Mouse (Mus musculus) stomach, adult 2 months (tissue): ENCODE results near the gene Gm4141. TPM values are rescaled to one million over a fixed set of nuclear protein-coding genes. Genes with fewer than 3 reads are reported as not detected.

Source experiments
- polyA plus RNA-seq: library from polyadenylated mRNA; depleted of rRNA; stranded (reverse); fragments of >200 nt; gene quantifications from 2 replicates; pipeline ENCODE4 v1.2.3, GENCODE M21; 2012; rRNA removed

Gm4141 gene
- not detected in 2 replicates for polyA plus RNA-seq

DNA sequence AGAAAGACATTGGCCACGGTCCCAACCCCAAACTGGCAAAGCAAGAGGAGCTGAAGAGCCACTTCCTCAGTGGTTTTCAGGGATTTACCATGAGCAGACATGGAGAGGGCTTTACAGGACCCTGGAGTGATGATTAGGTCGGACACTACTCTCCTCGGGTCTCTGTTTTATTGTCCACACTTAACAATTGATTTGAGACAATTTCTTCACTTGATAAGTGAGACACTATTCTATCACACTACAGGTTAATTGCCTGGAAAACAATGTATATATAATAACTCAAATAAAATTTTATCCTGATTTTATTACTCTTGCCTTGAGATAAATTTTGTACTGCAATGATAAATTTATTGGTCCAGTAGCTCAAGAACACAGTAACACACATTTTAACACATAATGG is at the start of gene Gm4141:
Gm4141 (minus strand) TSS at position 101 of the 400 bp plus-strand sequence.

GRCm38 (mm10) chr7:20598921-20599320 is 22.9 kb upstream of the Gm4141 start, which contains the start of gene Gm4513:
Gene Gm4513 (minus strand): TSS chr7:20599021.

DNA sequence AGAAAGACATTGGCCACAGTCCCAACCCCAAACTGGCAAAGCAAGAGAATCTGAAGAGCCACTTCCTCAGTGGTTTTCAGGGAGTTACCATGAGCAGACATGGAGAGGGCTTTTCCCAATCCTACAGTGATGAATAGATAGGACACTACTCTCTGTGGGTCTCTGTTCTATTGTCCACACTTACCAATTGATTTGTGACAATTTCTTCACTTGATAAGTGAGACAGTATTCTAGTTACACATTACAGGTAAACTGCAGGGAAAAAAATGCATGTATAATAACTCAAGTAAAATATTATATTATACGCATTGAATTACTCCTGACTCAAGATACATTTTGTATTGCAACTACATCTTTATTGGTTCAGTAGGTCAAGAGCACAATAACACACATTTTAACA is 30.4 kb downstream of the Gm4141 start, which contains the start of gene Gm5726:
Gm5726 (minus strand) TSS at position 101 of the 400 bp plus-strand sequence.

DNA sequence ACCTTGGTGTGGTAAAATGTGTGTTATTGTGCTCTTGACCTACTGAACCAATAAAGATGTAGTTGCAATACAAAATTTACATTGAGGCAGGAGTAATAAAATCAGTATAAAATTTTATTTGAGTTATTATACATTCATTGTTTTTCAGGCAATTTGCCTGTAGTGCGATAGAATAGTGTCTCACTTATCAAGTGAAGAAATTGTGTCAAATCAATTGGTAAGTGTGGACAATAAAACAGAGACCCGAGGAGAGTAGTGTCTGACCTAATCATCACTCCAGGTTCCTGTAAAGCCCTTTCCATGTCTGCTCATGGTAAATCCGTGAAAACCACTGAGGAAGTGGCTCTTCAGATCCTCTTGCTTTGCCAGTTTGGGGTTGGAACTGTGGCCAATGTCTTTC is 42.5 kb downstream of the Gm4141 start, which contains the start of gene Vmn1r104:
Vmn1r104 (plus strand) TSS at position 301 of the 400 bp plus-strand sequence.

Other genes starting within 250 kb of the Gm4141 start
- not detected in 2 replicates for gene Gm4133, start 242.2 kb downstream of the Gm4141 start, polyA plus RNA-seq
- gene Gm5728, start 200.8 kb downstream of the Gm4141 start, polyA plus RNA-seq = not detected in 2 replicates
- gene Vmn1r100, start 158.3 kb downstream of the Gm4141 start, polyA plus RNA-seq = not detected in 2 replicates
- gene Vmn1r101, start 133.6 kb downstream of the Gm4141 start, polyA plus RNA-seq = not detected in 2 replicates
- not detected in 2 replicates for gene Gm10670, start 101.3 kb downstream of the Gm4141 start, polyA plus RNA-seq
- gene Vmn1r103, start 65.7 kb downstream of the Gm4141 start, polyA plus RNA-seq = not detected in 2 replicates
- gene Vmn1r104, start 42.4 kb downstream of the Gm4141 start, polyA plus RNA-seq = not detected in 2 replicates
- not detected in 2 replicates for gene Gm5726, start 30.5 kb downstream of the Gm4141 start, polyA plus RNA-seq
- not detected in 2 replicates for gene Gm4513, start 22.8 kb upstream of the Gm4141 start, polyA plus RNA-seq
- gene Vmn1r107, start 92.7 kb upstream of the Gm4141 start, polyA plus RNA-seq = not detected in 2 replicates
- not detected in 2 replicates for gene Vmn1r111, start 127.0 kb upstream of the Gm4141 start, polyA plus RNA-seq
- not detected in 2 replicates for gene Gm10668, start 154.4 kb upstream of the Gm4141 start, polyA plus RNA-seq
- gene Vmn1r112, start 194.9 kb upstream of the Gm4141 start, polyA plus RNA-seq = not detected in 2 replicates
- gene Vmn1r113, start 211.0 kb upstream of the Gm4141 start, polyA plus RNA-seq = not detected in 2 replicates
- gene Vmn1r114, start 235.9 kb upstream of the Gm4141 start, polyA plus RNA-seq = not detected in 2 replicates